Comparison of ENCODE assay signal across 29 mouse cellular contexts in the genomic region with DNA sequence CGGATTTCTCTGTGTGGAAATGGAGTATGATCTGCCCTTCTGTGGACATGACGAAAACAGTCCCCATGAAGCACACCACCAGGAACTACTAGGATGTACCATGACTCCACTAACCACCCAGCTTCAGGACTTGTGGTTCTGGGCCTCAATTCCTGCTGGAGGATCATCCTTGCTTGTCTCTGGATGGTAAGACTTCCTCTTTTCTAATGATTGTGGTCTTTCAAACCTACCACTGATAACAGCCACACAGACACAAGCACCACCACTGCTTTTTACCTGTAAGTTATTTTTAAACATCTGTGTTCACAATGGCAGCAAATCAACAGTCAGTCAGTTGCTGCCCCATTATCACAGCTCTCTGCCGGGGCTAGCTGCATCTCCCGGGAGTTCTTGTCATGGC. TPM values are rescaled to one million over a fixed set of nuclear protein-coding genes. Genes with fewer than 3 reads are reported as not detected.
DNase-seq lines count a peak whose midpoint lies in the region; ATAC-seq and TF ChIP-seq lines count a peak whose summit lies in the region.
"Had no signal": no experiment of that assay in that cellular context is flagged by ENCODE, and none has a peak within 500 bp of the region (broad histone marks: within the 10 kb centered on the region; RNA-seq: fewer than 3 reads in every experiment).

No protein-coding gene starts in this region.

- dilution Hi-C loops in CH12.LX (cut with MboI; ENCODE audit: extremely low pct_ligation_motif_present, extremely low pct_unique_long_range_greater_than_20kb, low sequenced_read_pairs): no loop called here

- peaks cover 4% of the 10 kb centered on the region for H3K79me2 ChIP-seq in CH12.LX (replicated peaks; ENCODE audit: control insufficient read depth, extremely low read depth, insufficient read depth, poor library complexity, severe bottlenecking)

- H3K9ac ChIP-seq in CH12.LX (ENCODE audit: insufficient read depth, low read depth): no peak overlapping the region
- H3K9ac ChIP-seq: embryonic facial prominence, embryonic 13.5 days; forebrain, embryonic 12.5 days; hindbrain, embryonic 14.5 days had no signal

- TF ChIP-seq RAD21 in CH12.LX (IDR thresholded peaks at IDR 0.05; ENCODE audit: low read depth, low read length): no peak

- no peaks in the 10 kb centered on the region for H3K27me3 ChIP-seq in CH12.LX (replicated peaks)
- H3K27me3 ChIP-seq: embryonic facial prominence, embryonic 13.5 days; forebrain, embryonic 12.5 days had no signal

- no peak overlapping the region for H3K27ac ChIP-seq in CH12.LX (ENCODE audit: insufficient read depth, low read depth)
- H3K27ac ChIP-seq: embryonic facial prominence, embryonic 10.5 days; embryonic facial prominence, embryonic 13.5 days; forebrain, embryonic 12.5 days; hindbrain, embryonic 14.5 days; hindbrain, postnatal 0 days had no signal

- no peak for TF ChIP-seq EP300 in CH12.LX (IDR thresholded peaks at IDR 0.05; ENCODE audit: low read length)

- no peak for TF ChIP-seq POLR2A in CH12.LX (IDR thresholded peaks at IDR 0.05; ENCODE audit: low read depth, low read length)

- no peaks in the 10 kb centered on the region for H3K9me3 ChIP-seq in CH12.LX (replicated peaks; ENCODE audit: low read length)
- H3K9me3 ChIP-seq: embryonic facial prominence, embryonic 10.5 days; embryonic facial prominence, embryonic 13.5 days; forebrain, embryonic 12.5 days had no signal

- H3K36me3 ChIP-seq in CH12.LX (replicated peaks in 1 of 2; ENCODE audit: control insufficient read depth in 1 of 2, insufficient read depth in 1 of 2, low read length in 1 of 2): peaks cover 61 to 82% of the 10 kb centered on the region in 2 experiments

- DNase-seq in 416B (ENCODE audit: low read depth) (peak; percentile 56), CH12.LX (ENCODE audit: extremely low read depth) (no peak), MEL-GATA-1-ER (ENCODE audit: extremely low read depth, low read depth) (peak; percentile 55)
- DNase-seq in adrenal gland, postnatal 4 days (ENCODE audit: low spot score in 2 of 2): no peak
- DNase-seq in cerebellum, postnatal 36 days: no peak
- no peak for DNase-seq in neural tube, embryonic 10.5 days (ENCODE audit: extremely low spot score, low spot score)
- DNase-seq: adrenal gland, adult 8-10 months; adrenal gland, postnatal 25 days; cerebellum, adult 18-20 months; cerebellum, adult 9-10 months; cerebellum, postnatal 14 days; embryo, embryonic 11 days; gastrocnemius, postnatal 10 days; gastrocnemius, postnatal 36 days; heart, adult 11 months; heart, postnatal 14 days; heart, postnatal 4 days; kidney, adult 18-20 months had no signal

- TF ChIP-seq CTCF in CH12.LX (conservative IDR thresholded peaks at IDR 0.05 in 1 of 2, IDR thresholded peaks at IDR 0.05 in 1 of 2; ENCODE audit: low read depth in 2 of 2, low read length in 2 of 2): no peak

- in situ Hi-C loops in CH12.LX (cut with MboI; ENCODE audit: low pct_ligation_motif_present, low pct_unique_long_range_greater_than_20kb, low sequenced_read_pairs): no loop called here

- peak; percentile 33; the same call in 1 of the 2 replicates for ATAC-seq in megakaryocyte, adult 5-6 weeks (ENCODE audit: poor library complexity, severe bottlenecking)
- ATAC-seq: forebrain, embryonic 16.5 days; inflammation-experienced regulatory T-cells, adult 6 months; intestine, embryonic 16.5 days had no signal

- H3K4me3 ChIP-seq in CH12.LX (replicated peaks in 1 of 3; ENCODE audit: low read depth in 2 of 3, low read length in 2 of 3, poor library complexity in 1 of 3): no peak overlapping the region
- H3K4me3 ChIP-seq: embryonic facial prominence, embryonic 10.5 days; embryonic facial prominence, embryonic 13.5 days; erythroblast, embryonic 14.5 days; forebrain, embryonic 12.5 days had no signal

- peaks cover 14 to 55% of the 10 kb centered on the region in 2 experiments; a peak in 3 of 4 replicates for H3K4me1 ChIP-seq in CH12.LX (ENCODE audit: control insufficient read depth in 1 of 2, insufficient read depth in 2 of 2)
- H3K4me1 ChIP-seq: embryonic facial prominence, embryonic 10.5 days; embryonic facial prominence, embryonic 13.5 days; forebrain, embryonic 12.5 days had no signal

- no peak overlapping the region for H3K4me2 ChIP-seq in CH12.LX (ENCODE audit: insufficient read depth, low read depth, poor library complexity, severe bottlenecking)
- H3K4me2 ChIP-seq: embryonic facial prominence, embryonic 13.5 days; forebrain, embryonic 12.5 days; heart, embryonic 11.5 days; hindbrain, embryonic 14.5 days had no signal

TF ChIP-seq in CH12.LX, 34 proteins besides CTCF, POLR2A, EP300 and RAD21:
- TF ChIP-seq ZMIZ1 (IDR thresholded peaks at IDR 0.05; ENCODE audit: low read depth, low read length) (0 out of 2 replicates have a peak, but pooled peaks have one; percentile 22), CHD1 (IDR thresholded peaks at IDR 0.05; ENCODE audit: low read depth, low read length) (no peak)

RNA-seq across cellular contexts. Expression of gene Bbc3, which starts 37.1 kb away (rescaled TPM):
- total RNA-seq in CH12.LX (2012; rRNA removed) (33.2 and 61.7 TPM in 2 replicates), CH12.LX (2014; rRNA removed) (23.2 and 25.4 TPM in 2 replicates)
- polyA plus RNA-seq in CH12.LX (2012; ENCODE audit: insufficient read length, low read depth): 22.2 and 23.3 TPM in 2 replicates
- total RNA-seq in megakaryocyte, adult 5-6 weeks (2015): 1.5 and 3.3 TPM in 2 replicates
- 1.1 and 3.0 TPM in 2 replicates for total RNA-seq in megakaryocyte, adult 5-6 weeks (2017)
- 1 to 10 TPM; 9.6 to 9.9 TPM for total RNA-seq in adrenal gland, postnatal 4 days (2021)

RNA-seq across cellular contexts. Expression of gene Sae1, which starts 42.3 kb away (rescaled TPM):
- total RNA-seq in CH12.LX (2012; rRNA removed) (146 and 181 TPM in 2 replicates), CH12.LX (2014; rRNA removed) (160 and 170 TPM in 2 replicates)
- polyA plus RNA-seq in CH12.LX (2012; ENCODE audit: insufficient read length, low read depth): 271 and 298 TPM in 2 replicates
- total RNA-seq in megakaryocyte, adult 5-6 weeks (2015): 49.1 and 55.1 TPM in 2 replicates
- total RNA-seq in megakaryocyte, adult 5-6 weeks (2017): 267 and 278 TPM in 2 replicates
- 100 to 1,000 TPM; 100 to 101 TPM for total RNA-seq in adrenal gland, postnatal 4 days (2021)

RNA-seq across cellular contexts. Expression of gene Zc3h4, which starts 55.4 kb away (rescaled TPM):
- total RNA-seq in CH12.LX (2012; rRNA removed) (26.8 and 30.4 TPM in 2 replicates), CH12.LX (2014; rRNA removed) (9.0 and 10.0 TPM in 2 replicates)
- polyA plus RNA-seq in CH12.LX (2012; ENCODE audit: insufficient read length, low read depth): 34.0 and 44.2 TPM in 2 replicates
- 25.3 and 28.0 TPM in 2 replicates for total RNA-seq in megakaryocyte, adult 5-6 weeks (2015)
- 20.6 and 34.0 TPM in 2 replicates for total RNA-seq in megakaryocyte, adult 5-6 weeks (2017)
- 10 to 100 TPM; 60.7 to 62.1 TPM for total RNA-seq in adrenal gland, postnatal 4 days (2021)

RNA-seq across cellular contexts. Expression of gene Ccdc9, which starts 58.7 kb away (rescaled TPM):
- total RNA-seq in CH12.LX (2012; rRNA removed) (47.6 and 53.3 TPM in 2 replicates), CH12.LX (2014; rRNA removed) (32.0 and 37.5 TPM in 2 replicates)
- 81.0 and 94.2 TPM in 2 replicates for polyA plus RNA-seq in CH12.LX (2012; ENCODE audit: insufficient read length, low read depth)
- 26.0 and 30.3 TPM in 2 replicates for total RNA-seq in megakaryocyte, adult 5-6 weeks (2015)
- 117 and 121 TPM in 2 replicates for total RNA-seq in megakaryocyte, adult 5-6 weeks (2017)
- total RNA-seq in adrenal gland, postnatal 4 days (2021): 100 to 1,000 TPM; 103 to 116 TPM

Comparison
In these comparisons a context has a peak if more than half of its experiments do, and no peak if none do; other contexts are left out.
1. DNase-seq: peak in 416B (single experiment) and MEL-GATA-1-ER (single experiment); none in CH12.LX (single experiment), adrenal gland, postnatal 4 days (0 of 2), cerebellum, postnatal 36 days (0 of 2) and neural tube, embryonic 10.5 days (single experiment).